Mouse (Mus musculus): ENCODE measurements around the gene Adk. TPM values are rescaled to one million over a fixed set of nuclear protein-coding genes. Genes with fewer than 3 reads are reported as not detected.

Gene Adk
- total and polyA plus RNA-seq, 3 experiments = 69.0 to 479 (median 102) TPM

DNA sequence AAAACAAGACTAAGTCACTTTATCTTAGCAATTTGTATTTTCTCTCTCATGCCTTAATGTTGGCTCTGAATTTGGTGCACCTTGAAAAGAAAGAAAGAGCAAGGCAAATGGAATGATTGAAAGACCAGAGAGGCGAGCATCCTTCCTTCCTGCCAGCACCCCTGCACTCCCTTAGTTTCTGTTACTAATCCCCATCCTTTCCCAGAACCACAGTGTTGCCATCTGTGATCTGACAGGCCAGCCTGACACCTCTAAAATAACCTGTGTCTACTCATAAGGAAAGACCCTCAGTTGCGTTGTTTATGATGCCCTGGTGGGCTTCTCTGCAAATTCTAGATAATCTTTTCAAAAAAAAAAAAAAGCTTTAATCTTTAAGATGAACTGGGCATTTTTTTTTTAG, 319.6 kb downstream of the Adk start:
- Histone ChIP-seq H3K27ac (ENCODE audit: control insufficient read depth, low read depth, low read length) (no peak overlapping the region), H3K79me2 (ENCODE audit: control insufficient read depth, insufficient read depth, low read length, poor library complexity) (no peaks in the 10 kb centered on the region), H3K9me3 (replicated peaks; ENCODE audit: insufficient read depth, low read length) (no peaks in the 10 kb centered on the region), H3K36me3 (ENCODE audit: control insufficient read depth in 1 of 2, insufficient read depth in 2 of 2, low read length in 2 of 2) (no peaks in the 10 kb centered on the region; a peak in 1 of 4 replicates), H3K4me3 (ENCODE audit: control insufficient read depth in 1 of 2, insufficient read depth in 1 of 2, low read depth in 2 of 2, low read length in 2 of 2) (no peak overlapping the region), H3K9ac (ENCODE audit: control insufficient read depth, low read depth, low read length, poor library complexity, severe bottlenecking) (no peak overlapping the region), H3K4me1 (ENCODE audit: control insufficient read depth in 1 of 2, insufficient read depth in 2 of 2, low read length in 2 of 2) (no peaks in the 10 kb centered on the region), H3K27me3 (ENCODE audit: control insufficient read depth in 1 of 2, insufficient read depth in 2 of 2, low read length in 2 of 2) (no peaks in the 10 kb centered on the region)
- no peak for DNase-seq (ENCODE audit: low read depth, low spot score)
- no peak for TF ChIP-seq TCF12 (IDR thresholded peaks at IDR 0.05; ENCODE audit: low read depth, low read length)

DNA sequence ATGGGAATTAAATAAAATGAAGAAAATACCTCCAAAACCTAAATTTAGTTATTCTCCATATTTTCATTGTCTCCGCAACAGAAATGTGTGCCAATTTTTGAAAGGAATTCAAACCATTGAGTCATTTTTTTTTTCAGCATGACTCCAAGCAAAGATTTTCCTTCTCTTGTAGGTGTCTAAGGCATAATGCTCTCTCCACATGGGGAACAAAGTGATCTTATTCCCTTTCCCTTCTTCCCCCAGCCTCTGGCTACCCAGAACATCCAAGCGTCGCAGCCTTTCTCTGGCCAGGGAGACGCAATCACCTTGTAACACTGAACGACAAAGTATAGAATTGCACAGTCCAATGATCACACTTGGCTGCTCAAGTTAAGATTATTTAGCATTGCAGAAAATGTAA, 320.3 kb downstream of the Adk start:
- no peaks in the 10 kb centered on the region for H3K4me1 ChIP-seq (ENCODE audit: control insufficient read depth in 1 of 2, insufficient read depth in 2 of 2, low read length in 2 of 2)
- no peak overlapping the region for H3K9ac ChIP-seq (ENCODE audit: control insufficient read depth, low read depth, low read length, poor library complexity, severe bottlenecking)
- no peak overlapping the region for H3K27ac ChIP-seq (ENCODE audit: control insufficient read depth, low read depth, low read length)
- no peak for DNase-seq (ENCODE audit: low read depth, low spot score)
- no peaks in the 10 kb centered on the region for H3K9me3 ChIP-seq (replicated peaks; ENCODE audit: insufficient read depth, low read length)
- TF ChIP-seq USF2 (IDR thresholded peaks at IDR 0.05; ENCODE audit: borderline replicate concordance in 1 of 2, insufficient read depth in 1 of 2, low read depth in 1 of 2, low read length in 2 of 2) (no peak), POLR2A (IDR thresholded peaks at IDR 0.05; ENCODE audit: control insufficient read depth in 1 of 2, insufficient read depth in 1 of 2, low read depth in 1 of 2, low read length in 2 of 2, poor library complexity in 1 of 2) (no peak), KAT2A (conservative IDR thresholded peaks at IDR 0.05; ENCODE audit: low read depth, low read length) (no peak), TCF12 (IDR thresholded peaks at IDR 0.05; ENCODE audit: low read depth, low read length) (no peak), E2F4 (IDR thresholded peaks at IDR 0.05; ENCODE audit: borderline replicate concordance, low read depth, low read length) (no peak), MAZ (IDR thresholded peaks at IDR 0.05; ENCODE audit: low read depth, low read length) (no peak), GABPA (IDR thresholded peaks at IDR 0.05; ENCODE audit: low read depth, low read length) (no peak), ZNF384 (IDR thresholded peaks at IDR 0.05; ENCODE audit: low read depth, low read length) (no peak), CHD1 (IDR thresholded peaks at IDR 0.05; ENCODE audit: low read depth, low read length) (no peak), CTCF (IDR thresholded peaks at IDR 0.05 in 2 of 3, conservative IDR thresholded peaks at IDR 0.05 in 1 of 3; ENCODE audit: control insufficient read depth in 1 of 3, insufficient read depth in 1 of 3, low read depth in 2 of 3, low read length in 3 of 3, poor library complexity in 1 of 3, severe bottlenecking in 1 of 3) (no peak), ETS1 (IDR thresholded peaks at IDR 0.05; ENCODE audit: low read depth, low read length) (no peak), TAL1 (IDR thresholded peaks at IDR 0.05; ENCODE audit: low read length) (no peak), POLR2AphosphoS5 (IDR thresholded peaks at IDR 0.05; ENCODE audit: borderline replicate concordance, low read depth, low read length) (no peak), ZC3H11A (IDR thresholded peaks at IDR 0.05; ENCODE audit: low read depth, low read length) (no peak), NELFE (IDR thresholded peaks at IDR 0.05; ENCODE audit: low read depth, low read length) (no peak), RAD21 (IDR thresholded peaks at IDR 0.05; ENCODE audit: low read depth, low read length) (no peak)
- no peaks in the 10 kb centered on the region for H3K79me2 ChIP-seq (ENCODE audit: control insufficient read depth, insufficient read depth, low read length, poor library complexity)
- no peak overlapping the region for H3K4me3 ChIP-seq (ENCODE audit: control insufficient read depth in 1 of 2, insufficient read depth in 1 of 2, low read depth in 2 of 2, low read length in 2 of 2)
- no peaks in the 10 kb centered on the region for H3K27me3 ChIP-seq (ENCODE audit: control insufficient read depth in 1 of 2, insufficient read depth in 2 of 2, low read length in 2 of 2)
- H3K36me3 ChIP-seq (ENCODE audit: control insufficient read depth in 1 of 2, insufficient read depth in 2 of 2, low read length in 2 of 2) = no peaks in the 10 kb centered on the region; a peak in 1 of 4 replicates
